Mouse (Mus musculus) MEL (cell line): Measurements from ENCODE around the gene Lipc. TPM values are rescaled to one million over a fixed set of nuclear protein-coding genes. Genes with fewer than 3 reads are reported as not detected.

ENCODE experiments used
- DNase-seq: peaks from one replicate; pipeline ENCODE4 v3.0.0; 2011; ENCODE audit warnings: low read depth, low spot score
- H3K27ac ChIP-seq: 2 replicates; pipeline ENCODE4 v1.5.1; 2012; ENCODE audit warnings: low read depth, mild to moderate bottlenecking, control low read depth, low read length, moderate library complexity; ENCODE audit not compliant: control insufficient read depth
- H3K27me3 ChIP-seq, 2 experiments: fragments of 150-350 bp in 1 of 2; sonication (generic) in 1 of 2; 2 replicates each; pipeline ENCODE4 v1.6.1; 2012; ENCODE audit warnings: low read length in 2 of 2, mild to moderate bottlenecking in 2 of 2, improper control_type of control experiment in 1 of 2, moderate library complexity in 1 of 2; ENCODE audit not compliant: insufficient read depth in 2 of 2, control insufficient read depth in 1 of 2
- H3K36me3 ChIP-seq, 2 experiments: 2 replicates each; pipeline ENCODE4 v1.6.1; 2012 to 2014; ENCODE audit warnings: low read length in 2 of 2, improper control_type of control experiment in 1 of 2, inconsistent platforms in 1 of 2, mild to moderate bottlenecking in 1 of 2; ENCODE audit not compliant: insufficient read depth in 2 of 2, control insufficient read depth in 1 of 2
- H3K4me1 ChIP-seq, 2 experiments: fragments of 150-350 bp in 1 of 2; sonication (generic) in 1 of 2; 2 replicates each; pipeline ENCODE4 v1.6.1; 2012; ENCODE audit warnings: low read length in 2 of 2, improper control_type of control experiment in 1 of 2, mild to moderate bottlenecking in 1 of 2; ENCODE audit not compliant: insufficient read depth in 2 of 2, control insufficient read depth in 1 of 2
- H3K4me3 ChIP-seq, 2 experiments: fragments of 150-350 bp in 1 of 2; sonication (generic) in 1 of 2; 2 replicates each; pipeline ENCODE4 v1.5.1; 2012; ENCODE audit warnings: low read depth in 2 of 2, low read length in 2 of 2, mild to moderate bottlenecking in 2 of 2, moderate library complexity in 2 of 2, control low read depth in 1 of 2, improper control_type of control experiment in 1 of 2; ENCODE audit not compliant: control insufficient read depth in 1 of 2, insufficient read depth in 1 of 2
- H3K79me2 ChIP-seq: 2 replicates; pipeline ENCODE4 v1.6.1; 2012; ENCODE audit warnings: mild to moderate bottlenecking, low read length, moderate library complexity; ENCODE audit not compliant: control insufficient read depth, poor library complexity, insufficient read depth
- H3K9ac ChIP-seq: 2 replicates; pipeline ENCODE4 v1.6.1; 2012; ENCODE audit warnings: low read depth, mild to moderate bottlenecking, control low read depth, low read length, moderate library complexity; ENCODE audit not compliant: control insufficient read depth, poor library complexity, severe bottlenecking
- H3K9me3 ChIP-seq: fragments of 150-350 bp; sonication (generic); replicated peaks from 2 replicates; pipeline ENCODE4 v1.6.1; 2012; ENCODE audit warnings: mild to moderate bottlenecking, low read length, improper control_type of control experiment, moderate library complexity; ENCODE audit not compliant: insufficient read depth
- BHLHE40 ChIP-seq: IDR thresholded peaks from 2 replicates; pipeline ENCODE4 v1.6.1; 2012; ENCODE audit warnings: low read depth, mild to moderate bottlenecking, inconsistent platforms, low read length, improper control_type of control experiment, borderline replicate concordance
- CHD1 ChIP-seq: IDR thresholded peaks from 2 replicates; pipeline ENCODE4 v1.6.1; 2012; ENCODE audit warnings: low read depth, mild to moderate bottlenecking, inconsistent platforms, low read length, improper control_type of control experiment
- CTCF ChIP-seq, 3 experiments: IDR thresholded peaks in 2 of 3; conservative IDR thresholded peaks in 1 of 3; 2 replicates each; pipeline ENCODE4 v1.5.1; 2011 to 2012; ENCODE audit warnings: low read length in 3 of 3, low read depth in 2 of 3, mild to moderate bottlenecking in 2 of 3, improper control_type of control experiment in 1 of 3, inconsistent platforms in 1 of 3, mixed read lengths in 1 of 3, moderate library complexity in 1 of 3; ENCODE audit not compliant: control insufficient read depth in 1 of 3, insufficient read depth in 1 of 3, poor library complexity in 1 of 3, severe bottlenecking in 1 of 3
- E2F4 ChIP-seq: IDR thresholded peaks from 2 replicates; pipeline ENCODE4 v1.6.1; 2011; ENCODE audit warnings: low read depth, low read length, improper control_type of control experiment, borderline replicate concordance
- ELF1 ChIP-seq: IDR thresholded peaks from 2 replicates; pipeline ENCODE4 v1.6.1; 2014; ENCODE audit warnings: low read depth, mild to moderate bottlenecking, inconsistent platforms, low read length, improper control_type of control experiment, moderate library complexity
- EP300 ChIP-seq, 2 experiments: IDR thresholded peaks; 2 replicates each; pipeline ENCODE4 v1.6.1; 2011; ENCODE audit warnings: improper control_type of control experiment in 2 of 2, low read length in 2 of 2, low read depth in 1 of 2, mild to moderate bottlenecking in 1 of 2
- ETS1 ChIP-seq: IDR thresholded peaks from 2 replicates; pipeline ENCODE4 v1.6.1; 2012; ENCODE audit warnings: low read depth, mild to moderate bottlenecking, inconsistent platforms, low read length, improper control_type of control experiment, moderate library complexity
- GABPA ChIP-seq: IDR thresholded peaks from 2 replicates; pipeline ENCODE4 v1.6.1; 2012; ENCODE audit warnings: low read depth, mild to moderate bottlenecking, inconsistent platforms, low read length, improper control_type of control experiment, moderate library complexity
- GATA1 ChIP-seq: IDR thresholded peaks from 2 replicates; pipeline ENCODE4 v1.6.1; 2011; ENCODE audit warnings: low read depth, low read length, improper control_type of control experiment
- HCFC1 ChIP-seq: IDR thresholded peaks from 2 replicates; pipeline ENCODE4 v1.6.1; 2012; ENCODE audit warnings: low read depth, mild to moderate bottlenecking, inconsistent platforms, low read length, improper control_type of control experiment, moderate library complexity
- JUND ChIP-seq: IDR thresholded peaks from 2 replicates; pipeline ENCODE4 v1.6.1; 2011; ENCODE audit warnings: low read depth, mild to moderate bottlenecking, improper control_type of control experiment, low read length
- KAT2A ChIP-seq: conservative IDR thresholded peaks from 2 replicates; pipeline ENCODE4 v1.6.1; 2012; ENCODE audit warnings: low read depth, low read length, improper control_type of control experiment, inconsistent platforms
- MAFK ChIP-seq: IDR thresholded peaks from 2 replicates; pipeline ENCODE4 v1.6.1; 2011; ENCODE audit warnings: low read depth, mild to moderate bottlenecking, low read length, improper control_type of control experiment, borderline replicate concordance
- MAX ChIP-seq: IDR thresholded peaks from 2 replicates; pipeline ENCODE4 v1.6.1; 2011; ENCODE audit warnings: low read length, improper control_type of control experiment
- MAZ ChIP-seq: IDR thresholded peaks from 2 replicates; pipeline ENCODE4 v1.6.1; 2012; ENCODE audit warnings: low read depth, mild to moderate bottlenecking, inconsistent platforms, low read length, improper control_type of control experiment
- MEF2A ChIP-seq: IDR thresholded peaks from 2 replicates; pipeline ENCODE4 v1.6.1; 2014; ENCODE audit warnings: low read depth, mild to moderate bottlenecking, inconsistent platforms, low read length, improper control_type of control experiment; ENCODE audit not compliant: poor library complexity, insufficient replicate concordance, severe bottlenecking; ENCODE audit errors: extremely low read depth
- MXI1 ChIP-seq: IDR thresholded peaks from 2 replicates; pipeline ENCODE4 v1.6.1; 2011; ENCODE audit warnings: mild to moderate bottlenecking, low read depth, low read length, improper control_type of control experiment
- MYB ChIP-seq: IDR thresholded peaks from 2 replicates; pipeline ENCODE4 v1.6.1; 2011; ENCODE audit warnings: mild to moderate bottlenecking, low read depth, low read length, improper control_type of control experiment
- MYC ChIP-seq: IDR thresholded peaks from 2 replicates; pipeline ENCODE4 v1.6.1; 2011; ENCODE audit warnings: low read depth, mild to moderate bottlenecking, low read length, improper control_type of control experiment, moderate library complexity
- NRF1 ChIP-seq: IDR thresholded peaks from 2 replicates; pipeline ENCODE4 v1.6.1; 2014; ENCODE audit warnings: low read depth, mild to moderate bottlenecking, inconsistent platforms, low read length, improper control_type of control experiment, moderate library complexity; ENCODE audit not compliant: poor library complexity, insufficient read depth, severe bottlenecking
- POLR2A ChIP-seq, 2 experiments: IDR thresholded peaks; 2 replicates each; pipeline ENCODE4 v1.6.1; 2011 to 2012; ENCODE audit warnings: low read length in 2 of 2, mild to moderate bottlenecking in 2 of 2, control low read depth in 1 of 2, improper control_type of control experiment in 1 of 2, low read depth in 1 of 2, moderate library complexity in 1 of 2; ENCODE audit not compliant: control insufficient read depth in 1 of 2, insufficient read depth in 1 of 2, poor library complexity in 1 of 2
- POLR2AphosphoS2 ChIP-seq: IDR thresholded peaks from 2 replicates; pipeline ENCODE4 v1.6.1; 2011; ENCODE audit warnings: low read length, improper control_type of control experiment
- POLR2AphosphoS5 ChIP-seq: IDR thresholded peaks from 2 replicates; pipeline ENCODE4 v1.6.1; 2012; ENCODE audit warnings: low read depth, borderline replicate concordance, mild to moderate bottlenecking, inconsistent platforms, low read length, moderate library complexity, mixed read lengths
- RAD21 ChIP-seq: IDR thresholded peaks from 2 replicates; pipeline ENCODE4 v1.6.1; 2011; ENCODE audit warnings: mild to moderate bottlenecking, low read depth, low read length, improper control_type of control experiment
- SIN3A ChIP-seq: IDR thresholded peaks from 2 replicates; pipeline ENCODE4 v1.6.1; 2012; ENCODE audit warnings: low read length, improper control_type of control experiment, inconsistent platforms
- SMC3 ChIP-seq: IDR thresholded peaks from 2 replicates; pipeline ENCODE4 v1.6.1; 2011; ENCODE audit warnings: low read depth, low read length, improper control_type of control experiment
- TAL1 ChIP-seq: IDR thresholded peaks from 2 replicates; pipeline ENCODE4 v1.6.1; 2012; ENCODE audit warnings: mild to moderate bottlenecking, inconsistent platforms, low read length, moderate library complexity, mixed read lengths
- TBP ChIP-seq: IDR thresholded peaks from 2 replicates; pipeline ENCODE4 v1.8.0; 2011; ENCODE audit warnings: low read depth, low read length, improper control_type of control experiment
- TCF12 ChIP-seq: IDR thresholded peaks from 2 replicates; pipeline ENCODE4 v1.6.1; 2014; ENCODE audit warnings: low read depth, mild to moderate bottlenecking, inconsistent platforms, low read length, improper control_type of control experiment, moderate library complexity
- UBTF ChIP-seq: IDR thresholded peaks from 2 replicates; pipeline ENCODE4 v1.6.1; 2012; ENCODE audit warnings: low read depth, mild to moderate bottlenecking, inconsistent platforms, low read length, improper control_type of control experiment, moderate library complexity, borderline replicate concordance; ENCODE audit not compliant: insufficient read depth
- USF2 ChIP-seq, 2 experiments: IDR thresholded peaks; 2 replicates each; pipeline ENCODE4 v1.6.1; 2011 to 2012; ENCODE audit warnings: improper control_type of control experiment in 2 of 2, low read length in 2 of 2, borderline replicate concordance in 1 of 2, inconsistent platforms in 1 of 2, low read depth in 1 of 2, mild to moderate bottlenecking in 1 of 2; ENCODE audit not compliant: insufficient read depth in 1 of 2
- ZC3H11A ChIP-seq: IDR thresholded peaks from 2 replicates; pipeline ENCODE4 v1.6.1; 2012; ENCODE audit warnings: low read depth, mild to moderate bottlenecking, inconsistent platforms, low read length, improper control_type of control experiment
- ZKSCAN1 ChIP-seq: IDR thresholded peaks from 2 replicates; pipeline ENCODE4 v1.6.1; 2012; ENCODE audit warnings: low read depth, mild to moderate bottlenecking, inconsistent platforms, low read length, improper control_type of control experiment, moderate library complexity
- ZMIZ1 ChIP-seq: IDR thresholded peaks from 2 replicates; pipeline ENCODE4 v1.6.1; 2012; ENCODE audit warnings: low read depth, mild to moderate bottlenecking, inconsistent platforms, low read length, improper control_type of control experiment, moderate library complexity
- ZNF384 ChIP-seq: IDR thresholded peaks from 2 replicates; pipeline ENCODE4 v1.6.1; 2012; ENCODE audit warnings: low read depth, mild to moderate bottlenecking, inconsistent platforms, low read length, improper control_type of control experiment
- polyA plus RNA-seq, 2 experiments: library from polyadenylated mRNA; stranded (reverse) in 1 of 2; unstranded in 1 of 2; fragments of >175 nt in 1 of 2; fragments of >200 nt in 1 of 2; gene quantifications; 2 replicates each; pipeline versions ENCODE4 v1.2.1 to v1.2.4; 2012; ENCODE audit warnings: low replicate concordance in 2 of 2, low read depth in 1 of 2; ENCODE audit not compliant: insufficient read length in 2 of 2, insufficient read depth in 1 of 2, missing spikeins in 1 of 2
- total RNA-seq: library from RNA; depleted of rRNA; stranded (reverse); fragments of 300-350 nt; gene quantifications from 2 replicates; pipeline ENCODE4 v1.2.3, GENCODE M21; 2012

Lipc gene
- total and polyA plus RNA-seq, 3 experiments, result 0.07 TPM; not detected in 2

- Histone ChIP-seq H3K79me2 (no peaks in the 10 kb centered on the region; the same call in 1 of the 2 replicates), H3K9me3 (no peaks in the 10 kb centered on the region), H3K4me3 (0 out of 4 replicates have a peak overlapping the region, but pooled peaks of 1 of the 2 experiments have one; percentile 13), H3K36me3 (peaks cover 0 to 30% of the 10 kb centered on the region in 2 experiments; a peak in 2 of 4 replicates), H3K27me3 (no peaks in the 10 kb centered on the region), H3K9ac (peak overlapping the region; percentile 48; the same call in 1 of the 2 replicates), H3K27ac (peak overlapping the region; percentile 39), H3K4me1 (peaks cover 28 to 37% of the 10 kb centered on the region in 2 experiments)
- peak; percentile 83 for DNase-seq
- TF ChIP-seq MXI1 (0 out of 2 replicates have a peak, but pooled peaks have one; percentile 21), ZMIZ1 (no peak), MAFK (no peak), BHLHE40 (no peak), TCF12 (no peak), TBP (no peak), USF2 (IDR thresholded peaks at IDR 0.05; ENCODE audit: borderline replicate concordance in 1 of 2, insufficient read depth in 1 of 2, low read depth in 1 of 2, low read length in 2 of 2) (no peak), ZNF384 (no peak), RAD21 (peak; percentile 83), MEF2A (no peak), CTCF (IDR thresholded peaks at IDR 0.05 in 2 of 3, conservative IDR thresholded peaks at IDR 0.05 in 1 of 3; ENCODE audit: control insufficient read depth in 1 of 3, insufficient read depth in 1 of 3, low read depth in 2 of 3, low read length in 3 of 3, poor library complexity in 1 of 3, severe bottlenecking in 1 of 3) (peak; percentile 71 to 85 (median 83)), GATA1 (0 out of 2 replicates have a peak, but pooled peaks have one; percentile 10), CHD1 (no peak), ZKSCAN1 (no peak), HCFC1 (no peak), MAZ (no peak), E2F4 (no peak), KAT2A (no peak), JUND (no peak), MYB (no peak), UBTF (no peak), GABPA (no peak), POLR2A (IDR thresholded peaks at IDR 0.05; ENCODE audit: control insufficient read depth in 1 of 2, insufficient read depth in 1 of 2, low read depth in 1 of 2, low read length in 2 of 2, poor library complexity in 1 of 2) (no peak), MYC (no peak), MAX (no peak), ETS1 (no peak), ZC3H11A (peak; percentile 78), POLR2AphosphoS2 (no peak), ELF1 (no peak), SMC3 (peak; percentile 89), NRF1 (no peak), POLR2AphosphoS5 (no peak), SIN3A (0 out of 2 replicates have a peak, but pooled peaks have one; percentile 18), EP300 (IDR thresholded peaks at IDR 0.05; ENCODE audit: low read depth in 1 of 2, low read length in 2 of 2) (no peak; a peak in 1 of 4 replicates), TAL1 (no peak)
Measured at GRCm38 (mm10) chr9:70929840-70930640, 22.0 kb downstream of the Lipc start.
